Mouse (Mus musculus) neural tube, postnatal 0 days (tissue): Measurements from ENCODE around the gene Dusp1. TPM values are rescaled to one million over a fixed set of nuclear protein-coding genes. Genes with fewer than 3 reads are reported as not detected.

Experiments
- microRNA-seq: library from miRNA; unstranded; fragments of <30 nt; microRNA quantifications from one replicate; pipeline ENCODE4, GENCODE M21; 2016
- polyA plus RNA-seq: library from polyadenylated mRNA; unstranded; fragments of >200 nt; fragmentation: Nextera tagmentation; extraction: Ambion mirVana; gene quantifications from 2 replicates; pipeline ENCODE4 v1.2.1, GENCODE M21; 2015

Dusp1 gene
- 15.8 and 17.3 TPM in 2 replicates for polyA plus RNA-seq

DNA sequence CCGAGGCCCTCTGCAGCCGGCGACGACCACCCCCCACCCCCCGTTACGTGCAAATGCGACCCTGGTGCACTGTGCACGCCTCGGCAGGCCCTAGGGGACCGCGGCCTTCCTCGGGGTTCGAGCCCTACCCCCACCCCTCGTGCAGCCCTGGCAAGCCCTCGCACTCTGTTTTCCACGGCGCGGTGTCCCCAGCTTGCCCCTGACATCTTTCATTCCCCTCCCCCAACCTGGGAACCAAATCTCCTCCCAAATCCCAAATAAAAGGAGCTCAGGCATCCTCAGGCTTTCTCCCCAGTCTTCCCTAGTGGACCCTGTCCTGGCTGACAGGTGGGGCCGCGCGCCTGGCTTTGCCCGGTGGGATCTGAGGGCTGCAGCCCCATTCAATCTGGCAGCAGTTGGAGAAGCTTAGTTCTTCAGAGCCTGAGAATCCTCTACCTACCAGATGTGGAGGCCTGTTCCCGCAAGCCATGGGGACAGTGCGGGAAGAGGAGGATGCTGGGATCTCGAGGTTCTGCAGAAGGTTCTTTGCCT, at the start of gene Dusp1:
Gene Dusp1, minus strand, starts transcription at position 478 of the 531 bp plus-strand sequence.

DNA sequence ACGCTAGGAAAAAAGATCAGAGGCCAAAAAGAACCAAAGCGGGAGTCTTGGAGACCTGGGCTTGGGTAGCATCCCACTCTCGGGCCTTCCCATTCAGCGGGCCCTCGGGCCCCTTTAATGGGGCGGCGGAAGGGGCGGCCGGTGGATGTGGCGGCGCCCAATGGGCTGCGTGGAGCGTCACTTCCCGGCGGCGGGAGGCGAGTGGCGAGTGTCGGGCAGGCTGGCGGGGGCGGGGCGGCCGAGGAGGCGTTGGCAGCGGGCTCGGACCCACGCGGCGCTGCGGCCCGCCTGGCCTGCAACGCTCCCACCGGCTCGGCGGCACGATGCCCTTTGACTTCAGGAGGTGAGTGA, 663 bp downstream of the Dusp1 start, which contains the start of gene Ergic1:
Gene Ergic1, plus strand, starts transcription at position 200 of the 351 bp plus-strand sequence.

Small RNA genes lying within 50 kb of the gene (microRNA-seq; reads per million reads assigned to microRNA genes)
- gene Gm22420, result not detected

Other genes starting within 250 kb of the Dusp1 start
- 1.4 and 1.9 TPM in 2 replicates for gene Neurl1b, start 147.3 kb downstream of the Dusp1 start, polyA plus RNA-seq
- gene Ergic1, start 639 bp downstream of the Dusp1 start, polyA plus RNA-seq, result 89.0 and 98.3 TPM in 2 replicates
- 121 and 133 TPM in 2 replicates for gene Atp6v0e, start 101.1 kb upstream of the Dusp1 start, polyA plus RNA-seq
- gene Crebrf, start 153.5 kb upstream of the Dusp1 start, polyA plus RNA-seq, result 12.0 and 15.8 TPM in 2 replicates
- gene Bnip1, start 218.9 kb upstream of the Dusp1 start, polyA plus RNA-seq, result 53.7 and 55.2 TPM in 2 replicates